Mouse (Mus musculus) monocyte, adult 5-6 weeks (primary cell): ENCODE data around the gene Fam57a. TPM values are rescaled to one million over a fixed set of nuclear protein-coding genes. Genes with fewer than 3 reads are reported as not detected.

ENCODE experiments used
- ATAC-seq: fragments of 153-309, 156-312 bp; replicated peaks from 2 replicates; pipeline ENCODE4 v1.8.0; 2017; ENCODE audit warnings: mild to moderate bottlenecking; ENCODE audit not compliant: low TSS enrichment, insufficient number of reproducible peaks, severe bottlenecking, poor library complexity, low FRiP score
- total RNA-seq: library from RNA; stranded (forward); fragments of 200-1000, 200-491, 200-594 nt; gene quantifications from 3 replicates; pipeline ENCODE4 v1.2.3, GENCODE M21; 2017

The Fam57a gene
- 0.85 to 1.8 TPM (median 1.4 TPM) in 3 replicates for total RNA-seq

DNA sequence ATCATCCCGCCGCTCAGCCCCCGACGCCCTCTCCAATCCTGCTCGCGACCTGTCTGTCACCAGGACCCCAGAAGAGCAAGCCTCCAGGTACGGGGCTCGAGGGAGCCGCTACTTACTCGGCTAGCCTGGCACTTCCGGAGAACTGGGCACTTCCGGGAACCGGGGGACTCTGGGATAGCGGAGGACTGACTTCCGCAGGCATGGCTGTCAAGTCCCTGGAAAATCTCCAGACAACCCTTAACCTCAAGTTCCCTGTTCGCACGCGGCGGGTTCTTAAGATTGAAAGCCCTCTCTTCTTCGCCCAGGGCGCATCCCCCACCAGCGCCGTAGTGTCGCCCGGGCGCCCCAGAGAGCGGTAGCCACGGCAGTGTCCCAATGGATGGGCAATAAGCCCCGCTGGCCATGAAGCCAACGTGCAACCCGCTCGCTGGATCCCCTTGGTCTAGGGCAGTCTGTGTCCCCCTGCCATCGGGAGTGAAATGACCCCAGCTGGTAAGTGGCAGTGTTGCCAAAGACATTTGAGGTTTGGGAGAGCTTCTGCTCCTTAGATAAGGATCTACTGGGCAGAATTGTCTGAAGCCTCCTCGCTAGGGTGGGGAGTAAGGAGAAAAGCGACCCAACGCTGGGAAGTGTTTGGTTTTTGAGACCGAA lies at the start of gene Fam57a, which contains the start of gene Vps53:
Gene Fam57a (plus strand): TSS at position 177 of the 651 bp plus-strand sequence.
Gene Vps53 (minus strand): TSS at position 153 of the 651 bp plus-strand sequence.
- peak; percentile 96 for ATAC-seq

- ATAC-seq, result no peak
These were observed 48.6 kb upstream of the Fam57a start for GRCm38 (mm10) chr11:76130859-76131258.

GRCm38 (mm10) chr11:76135641-76136437 lies 43.6 kb upstream of the Fam57a start:
- ATAC-seq, result no peak

- ATAC-seq, result no peak
These were observed 41.5 kb upstream of the Fam57a start for GRCm38 (mm10) chr11:76137996-76138395.

GRCm38 (mm10) chr11:76144386-76144785 lies 35.1 kb upstream of the Fam57a start:
- ATAC-seq, result no peak

GRCm38 (mm10) chr11:76145169-76145568 lies 34.3 kb upstream of the Fam57a start:
- ATAC-seq, result no peak

GRCm38 (mm10) chr11:76146187-76147010 lies 33.1 kb upstream of the Fam57a start:
- no peak for ATAC-seq

- no peak for ATAC-seq
These were observed 31.1 kb upstream of the Fam57a start for GRCm38 (mm10) chr11:76148055-76149008.

DNA sequence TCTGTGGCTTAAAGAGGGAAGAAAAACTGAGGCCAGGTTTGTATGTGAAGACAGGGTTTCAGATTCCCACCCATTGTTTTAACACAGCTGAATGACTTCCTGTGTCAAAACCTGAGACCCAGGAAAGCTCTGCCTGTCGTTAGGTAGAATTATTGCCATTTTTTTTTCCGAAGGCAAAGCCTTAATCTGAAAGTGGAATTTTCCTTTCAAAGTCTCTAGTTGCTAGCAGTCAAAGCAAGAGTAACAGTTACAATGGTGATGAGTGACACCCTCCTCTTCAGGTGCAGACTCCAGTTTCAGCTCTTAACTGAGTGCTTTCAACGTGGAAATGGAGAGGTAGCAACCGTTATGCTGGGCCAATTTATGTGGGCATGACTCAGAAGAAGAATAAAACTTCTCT lies 28.5 kb upstream of the Fam57a start:
- no peak for ATAC-seq

GRCm38 (mm10) chr11:76153236-76153951 lies 26.1 kb upstream of the Fam57a start:
- no peak for ATAC-seq

GRCm38 (mm10) chr11:76154200-76154599 lies 25.3 kb upstream of the Fam57a start:
- ATAC-seq, result no peak

- ATAC-seq, result no peak
These were observed 24.6 kb upstream of the Fam57a start for GRCm38 (mm10) chr11:76154861-76155260.

DNA sequence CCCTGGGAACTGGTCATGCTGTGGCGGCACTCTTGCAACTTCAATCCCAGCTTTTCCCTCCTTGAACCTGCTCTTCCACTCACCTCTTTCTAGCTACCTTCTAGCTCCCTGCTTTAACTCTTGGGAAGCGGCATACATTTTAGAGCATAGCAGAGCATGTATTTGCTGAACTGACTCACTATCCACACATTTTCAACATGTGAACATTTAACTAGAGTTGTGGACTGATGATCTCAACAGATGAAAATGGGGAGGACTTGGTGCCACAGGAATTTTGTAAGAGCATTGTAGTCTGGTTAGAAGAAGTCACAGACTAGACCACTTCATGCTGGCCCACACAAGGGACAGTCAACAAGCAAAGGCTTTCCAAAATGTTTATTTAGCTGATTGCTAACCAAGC lies 21.1 kb upstream of the Fam57a start:
- no peak for ATAC-seq

DNA sequence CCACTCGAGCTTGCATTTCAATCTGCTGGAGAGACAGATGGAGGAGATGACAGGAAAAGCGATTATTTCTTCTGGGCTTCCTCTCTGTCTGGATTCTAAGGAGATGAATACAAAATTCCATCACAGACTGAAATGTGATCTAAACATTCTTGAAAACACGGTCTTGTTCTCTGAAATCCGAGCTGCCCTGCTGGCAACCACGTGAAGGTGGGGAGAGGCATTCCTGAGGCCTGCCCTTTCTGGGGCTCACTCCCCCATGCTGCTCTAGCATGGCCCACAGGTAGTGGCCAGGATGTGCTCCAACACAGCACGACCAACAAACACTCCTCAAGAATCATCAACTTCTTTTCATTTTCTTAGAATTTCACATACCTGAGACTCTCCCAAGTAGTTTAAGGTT lies 19.2 kb upstream of the Fam57a start:
- no peak for ATAC-seq

DNA sequence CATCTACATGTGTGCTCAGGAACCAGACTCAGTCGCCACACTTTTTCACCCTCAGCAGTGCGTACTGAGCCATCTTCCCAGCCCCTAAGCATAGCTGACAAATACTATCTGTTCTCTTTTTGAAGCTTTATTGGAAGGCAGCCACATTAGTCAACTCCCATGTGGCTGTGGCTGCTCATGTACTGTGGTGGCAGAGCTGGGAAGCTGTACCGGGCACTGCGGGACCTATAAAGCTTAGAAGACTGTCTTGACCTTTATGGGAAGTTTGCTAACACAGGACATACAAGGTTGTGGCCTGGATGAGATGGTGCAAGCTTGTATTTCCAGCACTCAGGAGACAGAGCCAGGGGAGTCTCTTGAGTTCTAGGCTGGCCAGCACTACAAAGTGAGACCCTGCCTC lies 12.8 kb upstream of the Fam57a start:
- ATAC-seq, result no peak

DNA sequence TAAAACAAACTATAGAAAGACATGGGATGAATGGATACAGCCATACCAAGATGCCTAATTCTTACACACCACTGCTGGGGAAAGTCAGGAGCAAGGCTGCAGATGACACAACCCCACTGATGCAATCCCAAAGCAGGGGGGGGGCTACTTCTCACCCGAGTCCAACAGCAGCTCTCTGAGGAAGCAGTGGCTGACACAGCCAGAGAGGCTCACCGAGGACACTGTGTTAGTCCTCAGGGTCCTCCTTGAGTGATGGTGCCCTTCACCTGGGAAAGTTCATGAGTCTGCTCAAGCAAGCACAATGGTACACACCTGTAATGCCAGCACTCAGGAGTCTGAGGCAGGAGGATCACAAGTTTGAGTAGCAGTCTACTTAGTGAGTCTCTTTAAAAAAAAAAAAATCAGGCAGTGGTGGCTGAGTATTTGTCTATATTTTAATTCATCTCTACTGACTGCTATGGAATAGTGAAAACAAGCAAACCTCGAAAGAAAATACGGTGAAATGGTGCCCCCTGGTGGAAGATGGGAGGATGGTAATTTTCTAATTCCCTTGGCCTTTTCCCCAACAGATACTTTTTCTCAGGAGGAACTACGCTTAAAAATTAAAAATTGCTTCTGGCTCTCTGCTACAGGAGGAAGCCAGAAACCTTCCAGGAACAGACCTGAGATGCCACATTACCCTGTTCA lies 12.2 kb upstream of the Fam57a start:
- no peak for ATAC-seq

DNA sequence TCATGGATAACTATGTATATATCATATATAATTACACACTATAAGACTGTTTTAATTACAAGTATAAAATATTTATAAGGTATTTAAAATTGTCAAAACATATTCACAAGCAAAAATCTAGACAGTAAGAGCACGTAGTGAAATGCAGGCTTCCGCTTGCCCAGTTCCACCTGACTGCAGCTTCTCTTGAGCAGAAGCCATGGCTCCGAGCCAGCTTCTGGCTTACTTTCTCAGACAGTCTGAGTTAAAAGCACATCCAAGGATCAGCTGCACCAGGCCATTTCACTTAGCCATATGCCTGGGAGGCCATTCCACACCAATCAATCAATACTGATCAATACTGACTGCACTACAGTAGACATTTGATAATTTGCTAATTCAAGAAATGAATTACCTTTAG lies 10.5 kb upstream of the Fam57a start:
- ATAC-seq, result no peak
